Mouse (Mus musculus) inflammation-experienced regulatory T-cells, adult 6 months (primary cell): Measurements from ENCODE around the gene Mllt3. TPM values are rescaled to one million over a fixed set of nuclear protein-coding genes. Genes with fewer than 3 reads are reported as not detected.

Experiments used
- ATAC-seq: one replicate; pipeline ENCODE4 v1.8.0; 2017
- polyA plus RNA-seq, 3 experiments: library from polyadenylated mRNA; unstranded; fragments of 100-300 nt; shearing (Covaris generic); gene quantifications; one replicate each; pipeline ENCODE4 v1.2.1; 2017

The Mllt3 gene
- polyA plus RNA-seq, result 100 to 1,000 TPM in 2 of 3 experiments, 10 to 100 TPM in 1; 91.7 to 126 (median 120) TPM

DNA sequence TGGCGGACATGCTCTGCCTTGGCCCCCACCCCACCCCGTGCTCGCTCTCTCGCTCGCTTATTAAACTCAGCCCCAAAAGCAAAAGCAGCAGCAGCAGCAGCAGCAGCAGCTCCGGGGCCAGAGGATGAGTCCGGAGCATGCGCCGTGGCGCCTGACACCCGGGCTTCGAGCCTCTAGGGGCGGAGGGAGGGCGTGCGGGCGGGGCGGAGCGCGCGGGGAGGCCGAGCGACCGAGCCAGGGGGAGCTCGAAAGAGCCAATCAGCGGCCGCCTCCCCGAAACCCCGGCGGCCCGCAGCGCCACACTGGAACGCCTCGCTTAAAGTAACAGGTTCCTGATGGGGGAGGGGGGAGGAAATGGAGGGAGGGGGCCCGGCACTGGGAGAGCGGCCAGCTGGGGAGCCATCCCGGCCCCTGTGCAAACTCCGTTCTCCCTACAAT lies at the start of gene Mllt3:
TSS of gene Mllt3 (minus strand) at position 149 of the 438 bp plus-strand sequence.
- peak; percentile 69 for ATAC-seq

DNA sequence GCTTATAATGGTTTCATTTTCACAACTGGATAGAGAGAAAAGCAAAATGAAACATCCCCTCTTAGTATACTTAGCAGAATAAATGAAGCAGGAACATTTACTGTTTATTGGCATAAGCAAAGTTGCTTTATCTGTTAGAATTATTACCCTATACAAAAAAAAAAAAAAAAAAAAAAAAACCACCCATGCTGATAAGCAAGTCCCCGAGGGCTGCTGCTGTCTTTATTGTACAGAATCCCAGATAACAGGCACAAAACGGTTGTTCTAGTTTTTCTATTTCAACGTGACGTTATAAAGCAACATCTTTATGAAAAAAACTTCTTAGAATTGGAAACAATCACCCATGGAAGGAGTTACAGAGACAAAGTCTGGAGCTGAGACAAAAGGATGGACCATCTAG lies 49.2 kb upstream of the Mllt3 start:
- ATAC-seq, result no peak

DNA sequence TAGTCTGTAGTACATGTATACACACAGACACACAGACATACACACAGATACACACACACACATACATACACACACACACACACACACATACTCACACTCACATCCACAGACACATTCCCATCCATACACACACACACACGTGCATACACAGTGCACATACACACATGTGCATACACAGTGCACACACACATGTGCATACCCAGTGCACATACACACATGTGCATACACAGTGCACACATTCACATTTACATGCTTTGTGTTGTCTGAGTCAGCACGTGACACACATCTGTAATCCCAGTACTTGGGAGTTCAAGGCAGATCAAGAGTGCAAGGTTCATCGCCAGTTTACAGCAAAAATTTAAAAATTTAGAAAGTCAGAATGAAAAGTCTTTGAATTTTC lies 48.7 kb upstream of the Mllt3 start:
- ATAC-seq, result no peak

DNA sequence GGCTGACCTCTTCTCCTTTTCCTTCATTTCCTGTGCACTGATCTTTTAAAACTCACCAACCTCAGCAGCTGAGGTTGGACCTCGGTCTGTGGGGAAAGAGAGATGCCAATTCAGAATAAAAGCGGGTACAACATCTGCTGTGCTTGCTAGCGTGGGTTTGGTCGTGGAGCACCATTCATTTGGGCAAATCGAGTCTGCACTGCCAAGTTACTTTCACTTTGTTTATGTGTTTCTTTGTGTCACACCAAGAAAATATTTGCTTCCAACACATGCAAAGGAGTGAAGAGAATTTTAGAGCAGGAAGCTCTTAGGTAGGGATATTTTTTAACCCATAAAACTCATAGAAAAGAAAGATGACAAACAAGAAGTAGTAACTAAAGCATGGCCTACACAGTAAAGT lies 48.3 kb upstream of the Mllt3 start:
- ATAC-seq, result peak; percentile 39

- ATAC-seq, result peak; percentile 57
Measured at GRCm38 (mm10) chr4:88078983-88079382, 45.8 kb upstream of the Mllt3 start.

- ATAC-seq, result no peak
Measured at GRCm38 (mm10) chr4:88075388-88075787, 42.2 kb upstream of the Mllt3 start.

DNA sequence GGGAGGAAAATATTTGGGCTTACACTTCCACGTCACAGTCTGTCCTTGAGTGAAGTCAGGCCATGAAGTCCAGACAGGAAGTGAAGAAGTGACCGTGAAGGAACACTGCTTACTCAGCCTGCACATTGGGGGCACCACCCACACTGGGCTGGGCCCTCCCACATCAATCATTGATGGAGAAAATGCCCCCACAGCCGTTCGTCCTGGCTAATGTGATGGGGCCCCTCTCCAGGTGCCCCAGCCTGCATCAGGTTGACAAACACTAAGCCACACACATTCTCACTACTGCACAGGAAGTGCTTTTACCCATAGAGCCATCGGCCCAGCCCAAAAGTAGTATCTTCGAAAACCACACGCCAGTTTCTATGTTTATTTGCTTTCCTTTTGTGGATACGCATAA lies 13.1 kb upstream of the Mllt3 start:
- ATAC-seq, result peak; percentile 94

GRCm38 (mm10) chr4:88045151-88045550 lies 12.0 kb upstream of the Mllt3 start:
- ATAC-seq, result no peak

DNA sequence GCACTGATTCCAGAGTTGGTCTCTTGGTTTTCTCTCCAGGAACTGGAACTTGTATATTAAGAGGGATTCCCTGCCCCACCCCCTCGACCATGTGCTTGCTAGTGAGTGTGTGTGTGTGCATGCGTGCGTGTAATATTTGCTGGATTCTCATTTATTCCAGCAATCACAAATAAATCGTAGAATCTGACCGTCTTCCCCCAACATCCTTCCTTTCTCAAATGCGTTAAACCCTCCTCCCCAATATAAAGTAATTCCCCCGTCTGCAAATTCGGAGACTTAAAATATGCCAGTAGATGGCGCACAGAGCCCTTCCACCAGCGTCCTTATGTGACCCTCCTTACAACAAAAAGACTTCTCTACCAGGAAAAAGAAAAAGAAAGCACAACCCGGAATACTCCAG lies 2.2 kb upstream of the Mllt3 start:
- peak; percentile 16 for ATAC-seq

GRCm38 (mm10) chr4:88034387-88035157 lies 1.4 kb upstream of the Mllt3 start:
- ATAC-seq, result peak; percentile 23

DNA sequence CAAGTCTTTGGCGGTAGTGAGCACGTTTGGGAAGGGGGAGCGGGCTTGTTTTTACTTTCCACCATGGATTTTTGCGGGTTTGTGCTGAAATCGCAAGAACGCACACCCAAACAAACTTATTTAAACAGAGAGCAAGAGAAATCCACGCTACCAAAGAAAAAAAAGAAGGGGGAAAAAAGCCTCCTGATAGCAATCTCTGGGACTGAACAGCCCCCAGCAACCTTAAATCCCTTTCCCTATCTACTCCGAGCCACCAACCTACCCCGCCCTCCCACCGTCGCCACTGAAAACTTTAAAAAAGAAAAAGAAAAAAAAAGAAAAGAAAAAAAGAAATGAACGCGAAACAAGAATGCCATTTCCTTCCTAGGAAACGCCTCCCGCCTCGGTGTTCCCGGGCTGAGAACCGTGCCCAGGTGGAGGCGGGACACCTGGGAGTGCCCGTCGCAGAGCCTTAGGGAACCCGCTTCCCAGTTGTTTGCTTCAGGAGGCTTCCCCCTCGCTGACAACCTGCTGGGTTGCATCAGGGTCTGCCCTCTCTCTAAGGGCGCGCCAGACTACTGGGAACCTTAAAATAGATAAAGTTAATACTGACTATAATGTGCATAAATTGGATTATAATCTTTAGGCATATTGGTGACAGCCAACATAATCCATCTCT lies 694 bp upstream of the Mllt3 start:
- no peak for ATAC-seq

GRCm38 (mm10) chr4:88032151-88033098 lies 739 bp downstream of the Mllt3 start:
- peak; percentile 4 for ATAC-seq

DNA sequence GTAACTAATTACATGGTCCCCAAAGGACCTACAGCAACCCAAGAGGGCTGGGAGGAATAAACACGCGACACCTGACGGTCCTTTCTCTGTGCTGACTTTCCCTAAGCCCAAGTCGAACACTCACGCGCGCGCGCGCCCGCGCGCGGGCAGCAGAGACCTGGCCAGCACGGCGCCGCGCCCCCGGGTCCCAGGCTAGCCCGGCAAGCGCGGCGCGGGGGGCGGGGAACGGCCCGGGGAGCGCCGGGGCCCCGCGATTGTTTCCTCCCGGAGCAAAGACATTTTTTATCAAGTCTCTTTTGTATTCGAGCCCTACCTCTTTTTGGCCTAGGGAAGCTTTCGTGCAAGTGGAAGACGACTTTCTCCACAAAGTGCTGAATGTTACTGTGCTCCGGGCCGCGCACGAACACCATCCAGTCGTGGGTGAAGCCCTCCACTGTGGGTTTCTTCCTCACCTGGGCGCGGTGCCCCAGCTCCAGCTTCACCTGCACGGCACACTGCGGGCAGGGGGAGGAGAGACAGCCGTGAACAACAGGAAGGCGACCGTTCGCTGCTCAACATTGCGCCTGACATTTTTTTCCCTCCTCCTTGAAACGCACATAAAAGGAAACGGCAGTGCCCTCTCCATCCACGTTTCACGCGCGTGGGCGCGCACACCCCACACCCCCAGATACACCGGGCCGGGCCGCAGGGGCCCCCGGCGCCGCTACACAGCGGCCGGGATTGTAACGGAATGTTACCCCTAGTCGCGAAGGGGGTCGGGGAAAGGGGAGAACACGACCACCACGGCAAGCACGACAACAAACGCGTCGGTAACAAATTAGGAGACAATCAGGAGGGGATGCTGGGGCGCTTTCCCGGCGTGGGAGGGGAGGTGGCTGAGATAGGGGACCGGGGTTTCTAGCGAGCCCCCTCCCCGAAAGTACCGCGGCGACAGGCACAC lies 1.7 kb downstream of the Mllt3 start:
- ATAC-seq, result peak; percentile 18

GRCm38 (mm10) chr4:88023567-88023966 lies 9.6 kb downstream of the Mllt3 start:
- peak; percentile 53 for ATAC-seq

DNA sequence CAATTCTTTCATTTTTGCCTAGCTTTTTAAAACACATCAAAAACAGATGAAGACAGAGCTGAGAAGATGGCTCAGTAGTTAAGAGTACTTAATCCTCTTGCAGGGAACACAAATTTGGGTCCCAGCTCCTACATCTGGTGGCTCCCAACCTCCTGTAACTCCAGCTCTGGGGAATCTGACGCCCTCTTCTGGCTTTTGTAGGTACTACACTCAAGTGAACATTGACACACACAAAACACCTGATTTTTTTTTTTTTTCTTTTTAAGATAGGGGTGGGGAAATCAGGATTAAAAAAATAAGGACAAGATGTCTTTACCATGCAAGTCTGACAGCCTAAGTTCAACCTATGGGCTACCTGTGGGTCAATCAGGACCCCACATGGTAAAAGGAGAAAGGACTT lies 10.5 kb downstream of the Mllt3 start:
- ATAC-seq, result no peak

GRCm38 (mm10) chr4:88020421-88020820 lies 12.7 kb downstream of the Mllt3 start:
- ATAC-seq, result no peak

DNA sequence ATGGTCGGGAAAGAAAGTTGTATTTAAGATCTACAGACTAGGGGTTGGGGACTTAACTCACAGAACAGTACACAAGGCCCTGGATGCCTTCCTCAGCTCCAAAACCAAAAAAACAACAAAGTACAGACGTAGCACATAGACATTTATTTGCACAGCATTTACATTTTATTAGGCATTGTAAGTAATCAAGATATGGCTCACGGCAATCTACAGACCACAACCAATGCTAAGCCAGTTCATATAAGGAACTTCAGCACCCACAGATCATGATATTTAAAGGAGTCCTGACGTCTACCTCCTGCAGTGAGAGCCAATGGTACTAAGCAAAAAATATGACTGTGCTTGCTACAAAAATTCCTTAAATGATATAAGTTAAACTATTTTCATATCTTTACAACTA lies 13.5 kb downstream of the Mllt3 start:
- ATAC-seq, result no peak

- ATAC-seq, result no peak
Measured at GRCm38 (mm10) chr4:88017452-88018350, 15.5 kb downstream of the Mllt3 start.

GRCm38 (mm10) chr4:88015765-88016164 lies 17.4 kb downstream of the Mllt3 start:
- peak; percentile 59 for ATAC-seq

GRCm38 (mm10) chr4:88015261-88015660 lies 17.9 kb downstream of the Mllt3 start:
- peak; percentile 33 for ATAC-seq

GRCm38 (mm10) chr4:88012774-88013173 lies 20.4 kb downstream of the Mllt3 start:
- ATAC-seq, result no peak
